Mouse (Mus musculus): ENCODE results near the gene Lurap1.
A peak's percentile ranks its signal among the peaks of the same experiment; 100 is the strongest.

The Lurap1 gene

DNA sequence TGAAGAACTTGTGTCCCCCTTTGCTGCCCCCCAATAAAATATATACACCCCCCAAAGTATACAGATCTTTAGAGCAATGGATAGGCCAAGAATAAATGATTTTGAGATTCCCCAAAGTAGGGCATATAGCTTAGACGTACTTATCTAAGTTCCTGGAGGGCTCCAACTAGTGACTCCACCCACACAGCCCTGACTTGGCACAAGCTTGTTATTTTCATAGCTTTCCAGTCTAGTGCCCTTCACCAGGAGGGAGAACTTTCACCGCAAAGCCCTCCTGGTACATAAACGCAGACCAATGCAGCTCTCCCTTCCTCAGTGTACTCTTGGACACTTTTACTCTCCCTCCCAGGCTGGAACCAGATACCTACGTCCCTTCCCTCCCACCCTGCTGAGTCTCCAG lies 11.0 kb upstream of the Lurap1 start:
- no peak for DNase-seq (ENCODE audit: extremely low read depth, low read depth, low spot score)

GRCm38 (mm10) chr4:116160769-116161168 lies 9.6 kb upstream of the Lurap1 start:
- DNase-seq (ENCODE audit: extremely low read depth, low read depth, low spot score) = no peak

DNA sequence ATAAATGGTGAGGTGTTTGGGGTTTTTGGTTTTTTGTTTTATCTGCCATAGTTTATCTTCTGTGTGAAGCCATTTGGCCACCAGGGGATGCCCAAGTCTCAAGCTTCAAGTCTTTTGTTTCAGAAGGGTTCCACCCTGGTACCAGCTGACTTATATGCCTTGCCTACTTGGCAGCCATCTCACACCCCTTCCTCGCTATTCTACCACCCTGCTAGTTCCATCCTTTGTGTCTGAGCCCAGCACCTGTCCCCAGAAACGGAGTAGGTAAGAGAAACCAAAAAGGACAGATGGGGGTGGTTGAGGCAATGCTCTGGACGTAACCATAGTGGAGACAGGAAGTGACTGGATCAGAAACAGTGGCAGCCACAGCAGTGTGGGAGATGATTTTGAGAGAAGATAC lies 8.8 kb upstream of the Lurap1 start:
- DNase-seq (ENCODE audit: extremely low read depth, low read depth, low spot score) = no peak

- DNase-seq (ENCODE audit: extremely low read depth, low read depth, low spot score) = no peak
These were observed 6.7 kb upstream of the Lurap1 start for GRCm38 (mm10) chr4:116157882-116158281.

DNA sequence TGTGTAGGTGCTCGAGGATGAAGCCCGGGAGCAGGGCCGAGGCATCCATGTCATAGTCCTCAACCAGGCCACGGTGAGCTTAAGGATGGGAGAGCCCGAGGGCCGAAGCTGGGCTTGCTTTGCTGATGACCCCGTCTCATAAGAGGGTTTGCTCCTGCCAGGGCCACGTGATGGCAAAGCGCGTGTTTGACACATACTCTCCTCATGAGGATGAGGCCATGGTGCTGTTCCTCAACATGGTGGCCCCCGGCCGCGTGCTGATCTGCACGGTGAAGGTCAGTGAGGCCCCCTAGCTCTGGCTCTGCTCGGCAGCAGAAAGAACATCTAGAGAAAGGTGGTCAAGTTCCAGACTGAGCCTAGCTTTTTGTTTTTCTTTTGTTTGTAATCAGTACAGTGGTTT lies 1.6 kb upstream of the Lurap1 start:
- DNase-seq (ENCODE audit: extremely low read depth, low read depth, low spot score) = no peak

DNA sequence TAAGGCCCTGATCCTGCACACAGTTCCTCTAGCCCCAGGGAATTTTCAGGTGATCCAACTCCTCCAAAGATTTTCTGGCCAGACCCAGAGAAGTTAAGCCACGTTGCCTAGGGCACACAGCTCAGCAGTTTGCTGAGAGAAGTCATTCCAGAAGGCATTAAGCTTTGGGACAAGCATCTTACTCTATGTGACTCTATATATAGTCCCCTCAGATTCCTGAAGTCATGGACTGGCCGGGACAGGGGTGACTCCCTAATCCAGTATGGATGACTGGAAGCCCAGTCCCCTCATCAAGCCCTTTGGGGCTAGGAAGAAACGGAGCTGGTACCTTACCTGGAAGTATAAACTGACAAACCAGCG lies 296 bp downstream of the Lurap1 start:
- no peak for DNase-seq (ENCODE audit: extremely low read depth, low read depth, low spot score)

- DNase-seq (ENCODE audit: extremely low read depth, low read depth, low spot score) = no peak
These were observed 829 bp downstream of the Lurap1 start for GRCm38 (mm10) chr4:116150156-116150861.

GRCm38 (mm10) chr4:116149812-116150155 lies 1.4 kb downstream of the Lurap1 start:
- no peak for DNase-seq (ENCODE audit: extremely low read depth, low read depth, low spot score)

DNA sequence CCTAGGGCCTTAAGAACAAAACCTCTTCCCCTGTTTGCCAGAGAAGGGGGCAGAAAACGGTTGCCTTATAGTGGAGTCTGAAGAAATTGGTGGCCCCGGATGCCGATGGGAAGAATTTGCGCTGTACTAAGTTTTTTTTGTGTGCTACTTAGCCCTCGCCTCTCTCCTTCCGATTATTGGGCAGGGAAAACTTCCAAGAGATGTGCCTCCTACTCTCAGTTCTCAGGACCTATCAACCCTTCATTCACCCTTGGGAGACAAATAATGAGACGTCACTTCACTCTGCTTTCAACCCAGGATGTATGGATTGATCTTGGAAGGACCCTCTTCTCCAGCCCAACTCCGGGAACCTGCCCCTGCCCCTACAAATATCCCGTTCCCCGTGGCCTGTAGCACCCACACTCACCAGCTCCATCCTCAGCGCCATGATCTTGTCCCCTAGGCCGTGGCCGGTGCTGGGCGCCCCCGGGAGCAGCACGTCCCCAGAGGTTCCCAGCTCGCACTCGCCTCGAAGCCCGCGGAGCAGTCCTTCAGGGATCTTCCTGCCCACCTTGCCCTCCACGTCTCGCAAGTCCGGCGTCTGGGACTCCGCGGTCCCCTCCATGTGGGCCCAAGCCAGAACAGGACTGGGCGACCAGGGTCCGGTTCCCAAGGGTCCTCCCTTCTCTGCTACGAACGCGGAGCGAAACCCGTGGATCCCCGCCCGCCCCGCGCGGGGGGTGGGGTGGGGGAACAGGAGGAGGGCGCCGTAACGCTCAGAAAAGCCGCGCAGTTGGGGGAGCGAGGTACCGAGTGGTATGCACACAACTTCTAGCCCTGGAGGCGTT lies 7.0 kb downstream of the Lurap1 start:
- no peak for DNase-seq (ENCODE audit: extremely low read depth, low read depth, low spot score)

GRCm38 (mm10) chr4:116143317-116143811 lies 7.8 kb downstream of the Lurap1 start:
- peak; percentile 72 for DNase-seq (ENCODE audit: extremely low read depth, low read depth, low spot score)

DNA sequence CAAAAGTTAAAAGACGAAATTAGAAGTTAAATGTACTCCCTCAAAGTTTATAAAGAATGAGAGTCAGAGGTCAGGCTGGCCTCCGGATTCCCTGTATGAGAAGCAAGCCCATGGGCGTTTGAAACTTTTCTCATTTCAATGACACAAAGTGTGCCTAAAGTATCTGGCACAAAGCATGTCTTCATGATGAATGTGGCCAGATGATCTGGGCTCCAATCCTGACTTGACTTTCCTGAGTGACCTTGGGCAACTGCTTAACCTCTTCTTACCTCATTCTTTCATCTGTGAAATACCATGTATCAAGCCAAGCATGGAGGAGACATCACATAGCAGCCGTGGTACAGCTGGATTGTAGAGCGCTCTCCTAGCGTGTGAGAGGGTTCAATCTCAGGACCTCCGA lies 8.9 kb downstream of the Lurap1 start:
- peak; percentile 68 for DNase-seq (ENCODE audit: extremely low read depth, low read depth, low spot score)

GRCm38 (mm10) chr4:116141736-116142135 lies 9.4 kb downstream of the Lurap1 start:
- no peak for DNase-seq (ENCODE audit: extremely low read depth, low read depth, low spot score)

- DNase-seq (ENCODE audit: extremely low read depth, low read depth, low spot score) = no peak
These were observed 10.2 kb downstream of the Lurap1 start for GRCm38 (mm10) chr4:116140801-116141574.

DNA sequence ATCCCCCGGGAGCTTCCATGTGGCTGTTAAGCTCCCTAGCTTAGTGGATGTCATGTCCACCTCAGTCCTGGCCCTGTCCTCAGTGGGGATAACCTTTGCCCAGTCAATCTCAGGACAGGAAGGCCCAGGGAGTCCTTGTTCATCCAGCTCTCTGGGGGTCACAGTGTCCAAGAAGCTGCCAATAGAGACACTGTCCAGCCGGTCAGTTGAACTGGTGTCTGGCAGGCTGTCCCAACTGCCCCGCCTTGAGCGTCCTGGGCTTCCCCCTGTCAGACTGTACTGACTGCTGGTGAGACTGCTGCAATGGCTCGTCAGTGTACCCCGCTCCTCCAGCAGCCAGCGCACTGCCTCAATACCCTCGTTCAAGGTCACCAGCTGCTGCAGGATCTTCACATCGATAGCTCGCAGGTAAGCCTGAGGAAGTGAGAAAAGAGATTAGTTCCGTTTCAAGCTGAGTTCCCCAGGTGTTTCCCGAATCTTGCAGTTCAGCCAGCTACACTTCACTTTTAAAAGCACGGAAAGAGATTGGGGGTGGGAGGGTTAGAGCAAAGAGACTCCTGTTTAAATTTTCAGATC lies 13.6 kb downstream of the Lurap1 start:
- DNase-seq (ENCODE audit: extremely low read depth, low read depth, low spot score) = no peak

DNA sequence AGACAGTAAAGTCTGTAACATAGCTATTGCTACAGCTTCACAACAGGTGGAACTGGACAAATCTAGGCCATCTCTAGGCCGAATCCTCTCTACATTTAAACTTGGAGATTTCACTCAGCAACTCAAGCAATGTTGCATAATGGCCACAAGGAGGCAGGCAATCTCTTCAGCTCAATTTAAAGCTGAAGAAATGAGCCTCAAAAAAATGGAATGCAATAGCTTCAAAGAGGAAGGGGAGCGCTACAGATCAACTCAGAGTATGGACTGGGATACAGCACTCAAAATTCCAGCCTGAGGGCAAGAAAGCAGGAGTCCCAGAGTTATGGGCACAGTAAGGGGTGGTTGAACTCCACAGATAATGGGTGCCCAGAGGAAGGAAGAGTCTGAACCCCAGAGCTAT lies 16.1 kb downstream of the Lurap1 start:
- no peak for DNase-seq (ENCODE audit: extremely low read depth, low read depth, low spot score)

DNA sequence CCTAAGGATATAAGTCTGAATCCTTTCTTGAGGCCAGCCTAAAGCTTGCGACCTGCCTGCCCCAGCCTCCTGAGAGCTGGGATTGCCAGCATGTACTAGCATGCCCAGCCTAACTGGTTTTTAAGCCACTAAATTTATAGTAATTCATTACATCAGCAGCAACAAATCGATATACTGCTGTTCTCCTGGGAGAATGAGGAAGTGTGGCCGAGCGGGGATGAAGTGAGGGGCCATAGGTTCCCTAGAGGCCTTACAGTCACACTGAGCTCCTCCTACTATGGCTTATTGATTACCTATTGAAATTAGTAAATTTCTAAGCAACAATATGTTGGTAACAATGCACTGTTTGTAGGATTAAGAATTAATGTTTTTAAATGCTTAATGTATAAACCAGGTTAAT lies 18.0 kb downstream of the Lurap1 start:
- DNase-seq (ENCODE audit: extremely low read depth, low read depth, low spot score) = no peak

GRCm38 (mm10) chr4:116127956-116128355 lies 23.2 kb downstream of the Lurap1 start:
- no peak for DNase-seq (ENCODE audit: extremely low read depth, low read depth, low spot score)

DNA sequence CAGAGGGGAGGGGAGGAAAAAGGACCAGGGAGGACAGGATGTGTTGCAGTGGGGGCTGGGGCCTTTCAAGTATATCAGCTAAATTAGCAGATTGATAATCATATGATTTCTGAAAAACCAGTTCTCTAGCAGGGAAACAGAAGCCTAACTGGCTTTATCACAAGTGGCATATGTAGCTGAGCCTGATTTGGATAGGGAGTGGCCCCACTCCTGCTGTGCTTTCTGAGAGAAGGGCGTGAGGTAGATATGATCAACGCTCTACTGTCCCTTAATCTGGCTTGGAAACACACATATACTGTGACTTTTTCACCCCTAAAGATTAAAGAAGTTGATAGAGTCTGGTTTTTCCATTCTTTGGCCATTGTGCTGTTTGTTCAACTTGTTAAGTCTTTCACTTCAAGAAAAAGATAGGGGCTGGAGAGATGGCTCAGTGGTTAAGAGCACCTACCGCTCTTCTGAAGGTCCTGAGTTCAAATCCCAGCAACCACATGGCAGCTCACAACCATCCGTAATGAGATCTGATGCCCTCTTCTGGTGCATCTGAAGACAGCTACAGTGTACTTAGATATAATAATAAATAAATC lies 25.2 kb downstream of the Lurap1 start:
- DNase-seq (ENCODE audit: extremely low read depth, low read depth, low spot score) = no peak

DNA sequence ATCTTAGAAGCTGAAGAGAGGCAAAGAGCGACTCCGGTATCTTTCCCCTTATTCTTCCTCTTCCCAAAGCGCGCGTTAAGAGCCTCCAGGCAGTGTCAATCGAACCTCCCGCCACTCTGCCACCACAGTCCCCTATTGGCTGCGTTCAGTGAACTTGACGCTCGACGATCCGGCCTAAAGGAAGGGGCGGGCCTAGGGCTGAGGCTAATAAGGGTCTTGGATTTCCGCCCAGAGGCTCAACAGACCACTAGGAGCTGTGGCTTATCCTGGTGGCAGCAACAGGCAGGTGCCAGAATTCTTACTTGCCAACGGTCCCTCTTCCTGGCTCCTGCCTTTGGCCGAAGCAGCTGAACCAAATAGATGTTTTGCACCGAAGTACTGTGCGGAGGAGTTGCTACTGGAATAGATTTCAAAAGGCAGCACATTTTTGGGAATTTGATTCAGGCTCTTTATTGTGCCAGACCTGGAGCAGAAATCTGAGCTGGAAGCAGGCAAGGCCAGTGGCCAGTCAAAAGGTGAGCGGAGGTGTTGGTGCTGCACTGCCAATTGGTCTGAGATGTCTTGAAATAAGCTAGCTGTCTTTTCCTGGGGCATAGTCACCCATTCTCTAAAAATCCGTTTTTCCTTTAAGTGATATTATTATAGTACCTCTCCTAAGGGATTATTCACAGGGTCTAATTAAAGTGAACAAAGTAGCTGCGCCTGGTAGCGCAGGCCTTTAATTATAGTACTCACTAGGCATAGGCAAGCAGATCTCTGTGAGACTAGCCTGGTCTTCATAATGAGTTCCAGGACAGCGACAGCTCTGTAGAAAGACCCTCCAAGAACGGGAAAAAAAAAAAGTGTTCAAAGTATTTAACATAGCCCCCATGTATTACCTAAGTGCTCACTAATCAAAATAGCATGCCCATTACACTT lies 27.3 kb downstream of the Lurap1 start, which contains the start of the genes Rad54l and Pomgnt1:
TSS of gene Rad54l (minus strand) at position 89 of the 918 bp plus-strand sequence.
TSS of gene Pomgnt1 (plus strand) at position 239 of the 918 bp plus-strand sequence.
- DNase-seq (ENCODE audit: extremely low read depth, low read depth, low spot score) = no peak

- no peak for DNase-seq (ENCODE audit: extremely low read depth, low read depth, low spot score)
These were observed 28.4 kb downstream of the Lurap1 start for GRCm38 (mm10) chr4:116122762-116123161.
